Mouse (Mus musculus) liver, embryonic 13.5 days (tissue): ENCODE results near the gene Lifr. TPM values are rescaled to one million over a fixed set of nuclear protein-coding genes. Genes with fewer than 3 reads are reported as not detected.

Experiments
- ATAC-seq: fragments of 200-750 bp; cut with Nextera tagmentation; 2 replicates; pipeline ENCODE4 v1.8.0; 2017; ENCODE audit warnings: low read depth, mild to moderate bottlenecking, moderate number of reproducible peaks, moderate library complexity
- DNase-seq: peaks from one replicate; pipeline ENCODE4 v3.0.0; 2022
- H3K27ac ChIP-seq: fragments of 300-500 bp; sonication (generic); 2 replicates; pipeline ENCODE4 v1.5.1; 2015; ENCODE audit warnings: moderate library complexity, mild to moderate bottlenecking, inconsistent platforms
- H3K27me3 ChIP-seq: fragments of 300-500 bp; sonication (generic); 2 replicates; pipeline ENCODE4 v1.6.1; 2015; ENCODE audit warnings: mild to moderate bottlenecking, inconsistent platforms
- H3K36me3 ChIP-seq: fragments of 300-500 bp; sonication (generic); 2 replicates; pipeline ENCODE4 v1.6.1; 2015; ENCODE audit warnings: mild to moderate bottlenecking, inconsistent platforms
- H3K4me1 ChIP-seq: fragments of 300-500 bp; sonication (generic); replicated peaks from 2 replicates; pipeline ENCODE4 v1.6.1; 2015; ENCODE audit warnings: inconsistent platforms
- H3K4me2 ChIP-seq: fragments of 300-500 bp; sonication (generic); 2 replicates; pipeline ENCODE4 v1.6.1; 2015; ENCODE audit warnings: inconsistent platforms, mild to moderate bottlenecking, moderate library complexity
- H3K4me3 ChIP-seq: fragments of 300-500 bp; sonication (generic); replicated peaks from 2 replicates; pipeline ENCODE4 v1.5.1; 2015; ENCODE audit warnings: mild to moderate bottlenecking, inconsistent platforms
- H3K9ac ChIP-seq: fragments of 300-500 bp; sonication (generic); 2 replicates; pipeline ENCODE4 v1.6.1; 2015; ENCODE audit warnings: mild to moderate bottlenecking, inconsistent platforms
- H3K9me3 ChIP-seq: fragments of 300-500 bp; sonication (generic); replicated peaks from 2 replicates; pipeline ENCODE4 v1.6.1; 2016; ENCODE audit warnings: inconsistent platforms
- WGBS: fragments of 180-500 bp; shearing (Covaris S2); methylation state at CpG from one replicate; pipeline ENCODE4 v1.1.7; 2015; ENCODE audit not compliant: insufficient replicate concordance; 5-methylcytosine and 5-hydroxymethylcytosine counted together
- polyA plus RNA-seq: library from polyadenylated mRNA; unstranded; fragments of >200 nt; fragmentation: Nextera tagmentation; extraction: Ambion mirVana; gene quantifications from 2 replicates; pipeline ENCODE4 v1.2.1, GENCODE M21; 2015

Lifr gene
- polyA plus RNA-seq, 1 experiment from 2014 or later: 20.5 TPM

- DNase-seq: no peak
- no peaks in the 10 kb centered on the region for H3K36me3 ChIP-seq
- peak overlapping the region; percentile 68; the same call in 1 of the 2 replicates for H3K9ac ChIP-seq
- H3K4me1 ChIP-seq: peaks cover 16% of the 10 kb centered on the region
- no peak for ATAC-seq
- H3K27me3 ChIP-seq: peaks cover 59% of the 10 kb centered on the region
- peak overlapping the region; percentile 69 for H3K4me2 ChIP-seq
- no peak overlapping the region for H3K27ac ChIP-seq
- H3K9me3 ChIP-seq: no peaks in the 10 kb centered on the region
- peak overlapping the region; percentile 67 for H3K4me3 ChIP-seq
- 26% methylated on average over 7 of the region's 7 CpGs for WGBS
Measured at GRCm38 (mm10) chr15:7130691-7131225, 40.3 kb downstream of the Lifr start.

- H3K27ac ChIP-seq: no peak overlapping the region
- no peak for ATAC-seq
- no peak overlapping the region for H3K4me3 ChIP-seq
- H3K4me1 ChIP-seq: peaks cover 31% of the 10 kb centered on the region
- WGBS: 31% methylated on average over 13 of the region's 13 CpGs
- no peak overlapping the region for H3K4me2 ChIP-seq
- no peak overlapping the region for H3K9ac ChIP-seq
- H3K36me3 ChIP-seq: no peaks in the 10 kb centered on the region
- DNase-seq: peak; percentile 9
- no peaks in the 10 kb centered on the region for H3K9me3 ChIP-seq
- peaks cover 47% of the 10 kb centered on the region for H3K27me3 ChIP-seq
Measured at GRCm38 (mm10) chr15:7132741-7133140, 42.3 kb downstream of the Lifr start.

DNA sequence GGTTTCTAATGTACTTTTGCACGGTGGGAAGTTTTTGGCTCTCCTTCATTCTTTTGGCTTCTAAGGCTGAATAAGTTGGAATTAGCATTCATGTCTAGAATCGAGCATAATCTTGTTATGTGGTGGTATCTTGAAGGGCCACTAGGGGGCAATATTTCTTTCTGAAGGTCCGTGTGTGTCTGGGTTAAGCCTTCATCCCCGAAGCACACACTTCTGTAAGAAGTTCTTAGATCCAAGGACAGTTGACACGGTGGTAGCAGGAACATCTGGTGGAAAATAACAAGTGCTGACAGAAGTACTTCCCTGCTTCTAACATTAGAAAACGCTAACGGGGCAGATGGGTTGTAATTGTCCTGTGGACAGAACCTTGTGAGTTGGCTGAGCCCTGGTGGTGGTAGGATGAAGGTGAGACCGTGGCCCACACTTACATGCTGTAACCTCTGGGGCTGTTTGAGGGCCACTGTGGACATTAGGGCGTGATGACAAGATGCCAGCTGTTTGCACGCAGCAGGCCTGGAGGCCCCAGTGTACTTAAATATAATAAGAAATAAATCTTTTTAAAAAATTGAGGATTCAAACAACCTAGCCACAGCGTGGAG, 44.1 kb downstream of the Lifr start:
- no peak for ATAC-seq
- Histone ChIP-seq H3K4me3 (no peak overlapping the region), H3K36me3 (no peaks in the 10 kb centered on the region), H3K9ac (no peak overlapping the region), H3K9me3 (no peaks in the 10 kb centered on the region), H3K27me3 (peaks cover 29% of the 10 kb centered on the region), H3K4me1 (peaks cover 39% of the 10 kb centered on the region), H3K27ac (no peak overlapping the region), H3K4me2 (no peak overlapping the region)
- DNase-seq: no peak
- 43% methylated on average over 11 of the region's 11 CpGs for WGBS

DNA sequence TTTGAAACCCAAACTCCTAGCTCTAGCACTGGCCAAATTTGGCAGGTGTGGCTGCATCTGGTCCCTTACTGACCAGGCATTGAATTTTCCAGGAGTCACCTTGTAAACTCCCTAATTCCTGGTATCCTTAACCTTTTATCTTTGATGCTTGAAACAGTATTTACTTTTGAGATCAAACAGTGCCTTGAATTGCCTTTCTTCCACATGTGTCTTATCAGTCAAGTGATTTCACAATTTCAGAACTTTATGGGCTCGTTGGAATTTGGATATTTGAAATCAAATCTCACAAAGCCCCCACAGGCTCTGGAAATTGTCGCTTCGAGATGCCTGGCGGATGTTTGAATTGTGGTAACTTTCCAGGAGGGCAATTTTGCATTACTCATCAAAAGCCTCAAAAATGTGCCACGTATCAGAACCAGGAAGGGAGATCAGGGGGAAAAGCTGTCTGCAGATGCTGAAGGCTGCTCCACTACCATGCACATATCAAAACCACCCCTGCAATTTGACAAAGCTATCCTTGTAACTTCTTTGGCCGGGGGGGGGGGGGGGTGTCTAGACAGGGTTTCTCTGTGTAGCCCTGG, 45.7 kb downstream of the Lifr start:
- 54% methylated on average over 6 of the region's 6 CpGs for WGBS
- Histone ChIP-seq H3K4me2 (no peak overlapping the region), H3K9me3 (no peaks in the 10 kb centered on the region), H3K27me3 (peaks cover 14% of the 10 kb centered on the region), H3K36me3 (no peaks in the 10 kb centered on the region), H3K27ac (no peak overlapping the region), H3K4me3 (no peak overlapping the region), H3K4me1 (peaks cover 37% of the 10 kb centered on the region), H3K9ac (no peak overlapping the region)
- ATAC-seq (no peak), DNase-seq (no peak)

DNA sequence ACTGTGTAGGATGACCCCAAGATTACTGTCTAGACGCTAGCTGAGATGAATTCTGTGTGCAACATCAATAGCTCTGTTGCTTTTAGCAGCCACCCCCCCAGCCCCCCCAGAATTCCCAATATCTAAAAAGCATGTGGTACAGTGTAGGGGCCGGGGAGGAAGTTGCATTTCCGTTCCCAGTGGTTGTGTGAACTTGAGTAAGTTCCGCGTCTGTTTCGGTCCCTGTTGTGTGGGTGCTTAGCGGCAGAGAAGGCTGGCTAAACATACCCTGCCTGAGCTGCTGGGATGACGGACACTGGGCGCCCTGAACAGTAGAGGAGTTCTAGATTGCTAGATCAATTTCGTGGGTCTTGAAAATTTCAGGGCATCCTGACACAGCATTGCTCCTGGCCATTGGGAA, 46.5 kb downstream of the Lifr start:
- no peak overlapping the region for H3K9ac ChIP-seq
- H3K4me1 ChIP-seq: peaks cover 41% of the 10 kb centered on the region
- ATAC-seq: peak; percentile 19; the same call in 1 of the 2 replicates

DNA sequence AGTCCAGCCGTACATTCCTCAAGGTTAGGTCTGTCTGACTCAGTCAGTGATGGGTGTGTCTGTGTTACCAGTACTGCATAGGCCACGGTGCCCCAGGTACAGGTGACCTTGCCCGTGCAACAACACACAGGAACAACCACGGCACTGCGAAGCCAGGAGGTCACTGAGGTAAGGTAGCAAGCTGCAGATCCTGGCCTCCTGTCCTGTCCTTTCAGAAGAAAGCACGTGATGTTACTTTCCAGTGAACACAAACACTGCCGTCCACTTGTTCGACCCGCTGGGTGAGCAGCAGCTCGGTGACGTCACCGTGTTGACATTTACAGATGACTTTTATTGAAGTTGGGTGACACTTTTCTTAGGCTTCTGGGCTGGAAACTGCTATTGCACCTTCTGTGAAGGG, 47.2 kb downstream of the Lifr start:
- H3K4me3 ChIP-seq: no peak overlapping the region
- WGBS: 65% methylated on average over 12 of the region's 12 CpGs
- H3K9ac ChIP-seq: no peak overlapping the region
- H3K4me1 ChIP-seq: peaks cover 43% of the 10 kb centered on the region
- ATAC-seq (0 out of 2 replicates have a peak, but pooled peaks have one; percentile 39), DNase-seq (no peak)
- peaks cover 4% of the 10 kb centered on the region for H3K27me3 ChIP-seq
- H3K4me2 ChIP-seq: no peak overlapping the region
- H3K9me3 ChIP-seq: no peaks in the 10 kb centered on the region
- no peaks in the 10 kb centered on the region for H3K36me3 ChIP-seq
- H3K27ac ChIP-seq: no peak overlapping the region

More for the DNA sequence above, 46.5 kb downstream of the Lifr start:
- H3K4me2 ChIP-seq: no peak overlapping the region
- WGBS: 21% methylated on average over 10 of the region's 10 CpGs
- H3K9me3 ChIP-seq: no peaks in the 10 kb centered on the region
- H3K27me3 ChIP-seq: peaks cover 6% of the 10 kb centered on the region
- no peak overlapping the region for H3K27ac ChIP-seq
- no peak overlapping the region for H3K4me3 ChIP-seq
- H3K36me3 ChIP-seq: no peaks in the 10 kb centered on the region
- DNase-seq: no peak

DNA sequence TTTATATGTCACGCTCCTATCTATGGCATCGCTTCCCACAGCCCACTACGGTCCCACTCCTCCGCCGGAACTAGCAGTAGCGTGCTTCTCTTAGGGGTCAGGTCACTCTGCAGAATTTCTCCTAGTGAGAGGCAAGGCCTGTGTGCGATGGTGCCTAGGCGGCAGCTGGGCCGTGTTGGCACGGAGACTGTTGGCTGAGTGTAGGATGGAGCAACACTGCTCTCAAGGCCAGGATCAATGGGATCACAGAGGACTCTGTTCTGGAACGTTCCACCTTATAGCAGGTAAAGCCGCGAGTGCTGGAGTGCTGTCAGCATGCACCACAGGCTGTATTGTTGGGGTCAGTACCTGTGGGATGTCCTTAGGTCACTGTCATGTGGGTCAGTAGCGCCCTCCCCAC, 48.1 kb downstream of the Lifr start:
- H3K9me3 ChIP-seq: no peaks in the 10 kb centered on the region
- H3K27me3 ChIP-seq: no peaks in the 10 kb centered on the region
- DNase-seq (no peak), ATAC-seq (peak; percentile 16; the same call in 1 of the 2 replicates)
- WGBS: 81% methylated on average over 14 of the region's 14 CpGs
- no peak overlapping the region for H3K4me3 ChIP-seq
- no peak overlapping the region for H3K27ac ChIP-seq
- no peak overlapping the region for H3K4me2 ChIP-seq
- H3K9ac ChIP-seq: no peak overlapping the region
- H3K36me3 ChIP-seq: no peaks in the 10 kb centered on the region
- peaks cover 40% of the 10 kb centered on the region for H3K4me1 ChIP-seq

GRCm38 (mm10) chr15:7140322-7140721, 49.9 kb downstream of the Lifr start:
- ATAC-seq: no peak

GRCm38 (mm10) chr15:7141246-7141645, 50.8 kb downstream of the Lifr start:
- Histone ChIP-seq H3K9ac (no peak overlapping the region), H3K4me1 (peaks cover 50% of the 10 kb centered on the region), H3K4me2 (no peak overlapping the region), H3K27ac (no peak overlapping the region), H3K4me3 (no peak overlapping the region), H3K9me3 (no peaks in the 10 kb centered on the region), H3K36me3 (no peaks in the 10 kb centered on the region), H3K27me3 (no peaks in the 10 kb centered on the region)
- ATAC-seq (no peak), DNase-seq (no peak)
- 67% methylated on average over 13 of the region's 13 CpGs for WGBS

More at GRCm38 (mm10) chr15:7140322-7140721, 49.9 kb downstream of the Lifr start:
- DNase-seq: no peak
- Histone ChIP-seq H3K4me2 (no peak overlapping the region), H3K27me3 (no peaks in the 10 kb centered on the region), H3K4me1 (peaks cover 51% of the 10 kb centered on the region), H3K9me3 (no peaks in the 10 kb centered on the region), H3K27ac (no peak overlapping the region), H3K36me3 (no peaks in the 10 kb centered on the region), H3K9ac (no peak overlapping the region), H3K4me3 (no peak overlapping the region)
- 58% methylated on average over 7 of the region's 7 CpGs for WGBS

GRCm38 (mm10) chr15:7143689-7144170, 53.3 kb downstream of the Lifr start:
- DNase-seq (no peak), ATAC-seq (no peak)
- H3K27me3 ChIP-seq: no peaks in the 10 kb centered on the region
- no peak overlapping the region for H3K9ac ChIP-seq
- H3K4me1 ChIP-seq: peaks cover 30% of the 10 kb centered on the region
- H3K4me3 ChIP-seq: no peak overlapping the region
- 42% methylated on average over 15 of the region's 15 CpGs for WGBS
- H3K9me3 ChIP-seq: no peaks in the 10 kb centered on the region
- H3K27ac ChIP-seq: no peak overlapping the region
- H3K4me2 ChIP-seq: no peak overlapping the region
- no peaks in the 10 kb centered on the region for H3K36me3 ChIP-seq

DNA sequence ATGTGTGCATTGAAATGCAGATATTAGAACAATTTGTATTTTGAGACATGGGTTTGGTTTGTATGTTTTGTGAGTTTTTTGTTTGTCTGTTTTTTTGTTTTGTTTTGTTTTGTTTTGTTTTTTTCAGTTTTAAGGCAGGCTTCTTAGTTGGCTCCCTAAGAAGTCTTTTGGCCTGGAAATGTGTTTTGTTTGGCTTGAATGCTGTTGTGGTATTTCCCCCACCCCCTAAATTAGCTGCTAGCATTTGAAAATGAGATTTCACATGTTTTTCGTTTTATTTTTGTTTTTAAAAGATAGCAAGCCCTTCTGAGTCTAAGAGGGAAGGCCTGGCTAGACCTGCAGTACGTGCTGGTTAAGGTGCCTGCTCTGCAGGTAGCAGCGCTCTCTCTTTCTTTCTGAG, 54.1 kb downstream of the Lifr start:
- Histone ChIP-seq H3K9me3 (no peaks in the 10 kb centered on the region), H3K4me3 (no peak overlapping the region), H3K36me3 (no peaks in the 10 kb centered on the region), H3K4me1 (peaks cover 30% of the 10 kb centered on the region), H3K27me3 (no peaks in the 10 kb centered on the region), H3K4me2 (no peak overlapping the region), H3K9ac (no peak overlapping the region), H3K27ac (no peak overlapping the region)
- no peak for DNase-seq
- WGBS: 64% methylated on average over 3 of the region's 3 CpGs
- no peak for ATAC-seq
